Mouse (Mus musculus): ENCODE results near the gene Gm281. TPM values are rescaled to one million over a fixed set of nuclear protein-coding genes. Genes with fewer than 3 reads are reported as not detected.

Gm281 gene
- polyA plus RNA-seq, 1 experiment from 2014 or later, result not detected

- WGBS, result 30% methylated on average over 31 of the region's 31 CpGs
- 0 out of 2 replicates have a peak, but pooled peaks cover 8% of the 10 kb centered on the region for H3K9me3 ChIP-seq
- peaks cover 7% of the 10 kb centered on the region; the same call in 1 of the 2 replicates for H3K4me1 ChIP-seq (replicated peaks)
- no peaks in the 10 kb centered on the region for H3K36me3 ChIP-seq
- H3K4me3 ChIP-seq (replicated peaks), result peak overlapping the region; percentile 34
- no peak overlapping the region for H3K27ac ChIP-seq
- peak overlapping the region; percentile 52; the same call in 1 of the 2 replicates for H3K9ac ChIP-seq (replicated peaks)
- peak overlapping the region; percentile 62 for H3K4me2 ChIP-seq (replicated peaks)
- ATAC-seq, result peak; percentile 86
- H3K27me3 ChIP-seq, result no peaks in the 10 kb centered on the region
Observed at GRCm38 (mm10) chr14:13933290-13934051, 19.2 kb upstream of the Gm281 start.

GRCm38 (mm10) chr14:13917630-13918029 lies 3.4 kb upstream of the Gm281 start:
- Histone ChIP-seq H3K4me2 (replicated peaks) (no peak overlapping the region), H3K4me3 (replicated peaks) (no peak overlapping the region), H3K27me3 (no peaks in the 10 kb centered on the region), H3K9me3 (no peaks in the 10 kb centered on the region), H3K27ac (no peak overlapping the region), H3K4me1 (replicated peaks) (no peaks in the 10 kb centered on the region), H3K9ac (replicated peaks) (no peak overlapping the region), H3K36me3 (no peaks in the 10 kb centered on the region)
- 40% methylated on average over 3 of the region's 3 CpGs for WGBS
- peak; percentile 88 for ATAC-seq

- Histone ChIP-seq H3K27ac (no peak overlapping the region), H3K36me3 (no peaks in the 10 kb centered on the region), H3K4me2 (replicated peaks) (no peak overlapping the region), H3K4me1 (replicated peaks) (no peaks in the 10 kb centered on the region), H3K9me3 (no peaks in the 10 kb centered on the region), H3K27me3 (no peaks in the 10 kb centered on the region), H3K9ac (replicated peaks) (no peak overlapping the region), H3K4me3 (replicated peaks) (no peak overlapping the region)
- ATAC-seq, result peak; percentile 60
- 89% methylated on average over 10 of the region's 10 CpGs for WGBS
Observed at GRCm38 (mm10) chr14:13917208-13917607, 2.9 kb upstream of the Gm281 start.

- H3K4me3 ChIP-seq (replicated peaks), result no peak overlapping the region
- H3K4me1 ChIP-seq (replicated peaks), result no peaks in the 10 kb centered on the region
- H3K4me2 ChIP-seq (replicated peaks), result no peak overlapping the region
- 65% methylated on average over 4 of the region's 4 CpGs for WGBS
- H3K27me3 ChIP-seq, result no peaks in the 10 kb centered on the region
- H3K9me3 ChIP-seq, result no peaks in the 10 kb centered on the region
- H3K27ac ChIP-seq, result no peak overlapping the region
- H3K36me3 ChIP-seq, result no peaks in the 10 kb centered on the region
- ATAC-seq, result no peak
- no peak overlapping the region for H3K9ac ChIP-seq (replicated peaks)
Observed at GRCm38 (mm10) chr14:13915207-13915606, 929 bp upstream of the Gm281 start.

GRCm38 (mm10) chr14:13910148-13910547 lies 4.1 kb downstream of the Gm281 start:
- WGBS, result 95% methylated on average over 2 of the region's 2 CpGs
- Histone ChIP-seq H3K4me3 (replicated peaks) (no peak overlapping the region), H3K9ac (replicated peaks) (no peak overlapping the region), H3K4me2 (replicated peaks) (no peak overlapping the region), H3K9me3 (no peaks in the 10 kb centered on the region), H3K27ac (no peak overlapping the region), H3K36me3 (no peaks in the 10 kb centered on the region), H3K4me1 (replicated peaks) (no peaks in the 10 kb centered on the region), H3K27me3 (no peaks in the 10 kb centered on the region)
- ATAC-seq, result no peak

- Histone ChIP-seq H3K27me3 (no peaks in the 10 kb centered on the region), H3K4me3 (replicated peaks) (no peak overlapping the region), H3K27ac (no peak overlapping the region), H3K4me1 (replicated peaks) (no peaks in the 10 kb centered on the region), H3K36me3 (no peaks in the 10 kb centered on the region), H3K9ac (replicated peaks) (no peak overlapping the region), H3K4me2 (replicated peaks) (no peak overlapping the region), H3K9me3 (no peaks in the 10 kb centered on the region)
- ATAC-seq, result no peak
- WGBS, result 88% methylated on average over 7 of the region's 7 CpGs
Observed at GRCm38 (mm10) chr14:13907145-13907544, 7.1 kb downstream of the Gm281 start.

GRCm38 (mm10) chr14:13906461-13906860 lies 7.8 kb downstream of the Gm281 start:
- no peak for ATAC-seq
- Histone ChIP-seq H3K27ac (no peak overlapping the region), H3K4me3 (replicated peaks) (no peak overlapping the region), H3K36me3 (no peaks in the 10 kb centered on the region), H3K4me1 (replicated peaks) (no peaks in the 10 kb centered on the region), H3K9ac (replicated peaks) (no peak overlapping the region), H3K4me2 (replicated peaks) (no peak overlapping the region), H3K27me3 (no peaks in the 10 kb centered on the region), H3K9me3 (no peaks in the 10 kb centered on the region)
- WGBS, result 88% methylated on average over 1 of the region's 1 CpGs

- no peaks in the 10 kb centered on the region; the same call in 1 of the 2 replicates for H3K27me3 ChIP-seq
- H3K4me1 ChIP-seq (replicated peaks), result no peaks in the 10 kb centered on the region
- H3K27ac ChIP-seq, result no peak overlapping the region
- peak; percentile 95 for ATAC-seq
- H3K9ac ChIP-seq (replicated peaks), result peak overlapping the region; percentile 76
- H3K4me2 ChIP-seq (replicated peaks), result peak overlapping the region; percentile 83
- H3K4me3 ChIP-seq (replicated peaks), result peak overlapping the region; percentile 52
- H3K9me3 ChIP-seq, result no peaks in the 10 kb centered on the region
- H3K36me3 ChIP-seq, result no peaks in the 10 kb centered on the region
- whole genome bisulfite sequencing, result under 1% methylated on average over 22 of the region's 22 CpGs
Observed at GRCm38 (mm10) chr14:13901611-13902067, 12.6 kb downstream of the Gm281 start.

GRCm38 (mm10) chr14:13895198-13895597 lies 19.1 kb downstream of the Gm281 start:
- no peaks in the 10 kb centered on the region for H3K4me1 ChIP-seq (replicated peaks)
- no peak overlapping the region for H3K4me3 ChIP-seq (replicated peaks)
- no peaks in the 10 kb centered on the region for H3K36me3 ChIP-seq

GRCm38 (mm10) chr14:13893748-13894147 lies 20.5 kb downstream of the Gm281 start:
- Histone ChIP-seq H3K9me3 (no peaks in the 10 kb centered on the region), H3K27ac (no peak overlapping the region), H3K36me3 (no peaks in the 10 kb centered on the region), H3K4me3 (replicated peaks) (no peak overlapping the region), H3K4me1 (replicated peaks) (no peaks in the 10 kb centered on the region), H3K9ac (replicated peaks) (no peak overlapping the region), H3K4me2 (replicated peaks) (no peak overlapping the region), H3K27me3 (no peaks in the 10 kb centered on the region)
- 84% methylated on average over 3 of the region's 3 CpGs for WGBS
- ATAC-seq, result no peak

More at GRCm38 (mm10) chr14:13895198-13895597, 19.1 kb downstream of the Gm281 start:
- H3K9ac ChIP-seq (replicated peaks), result no peak overlapping the region
- no peak overlapping the region for H3K27ac ChIP-seq
- H3K27me3 ChIP-seq, result no peaks in the 10 kb centered on the region
- no peak for ATAC-seq
- no peaks in the 10 kb centered on the region for H3K9me3 ChIP-seq
- H3K4me2 ChIP-seq (replicated peaks), result no peak overlapping the region

- H3K9me3 ChIP-seq, result no peaks in the 10 kb centered on the region
- no peak overlapping the region for H3K4me2 ChIP-seq (replicated peaks)
- no peak overlapping the region for H3K27ac ChIP-seq
- no peak overlapping the region for H3K4me3 ChIP-seq (replicated peaks)
- no peaks in the 10 kb centered on the region for H3K36me3 ChIP-seq
- H3K4me1 ChIP-seq (replicated peaks), result no peaks in the 10 kb centered on the region
- H3K27me3 ChIP-seq, result no peaks in the 10 kb centered on the region
- H3K9ac ChIP-seq (replicated peaks), result no peak overlapping the region
- ATAC-seq, result no peak
Observed at GRCm38 (mm10) chr14:13861416-13861815, 52.9 kb downstream of the Gm281 start.

- Histone ChIP-seq H3K36me3 (no peaks in the 10 kb centered on the region), H3K9ac (replicated peaks) (no peak overlapping the region), H3K4me2 (replicated peaks) (no peak overlapping the region), H3K27me3 (no peaks in the 10 kb centered on the region), H3K4me3 (replicated peaks) (no peak overlapping the region), H3K9me3 (no peaks in the 10 kb centered on the region), H3K27ac (no peak overlapping the region), H3K4me1 (replicated peaks) (no peaks in the 10 kb centered on the region)
- 81% methylated on average over 3 of the region's 3 CpGs for WGBS
- ATAC-seq, result 0 out of 2 replicates have a peak, but pooled peaks have one; percentile 24
Observed at GRCm38 (mm10) chr14:13812801-13813479, 101.3 kb downstream of the Gm281 start.

All from midbrain, embryonic 13.5 days (tissue).